Mouse (Mus musculus): ENCODE measurements around the gene Slc9a6.

DNA sequence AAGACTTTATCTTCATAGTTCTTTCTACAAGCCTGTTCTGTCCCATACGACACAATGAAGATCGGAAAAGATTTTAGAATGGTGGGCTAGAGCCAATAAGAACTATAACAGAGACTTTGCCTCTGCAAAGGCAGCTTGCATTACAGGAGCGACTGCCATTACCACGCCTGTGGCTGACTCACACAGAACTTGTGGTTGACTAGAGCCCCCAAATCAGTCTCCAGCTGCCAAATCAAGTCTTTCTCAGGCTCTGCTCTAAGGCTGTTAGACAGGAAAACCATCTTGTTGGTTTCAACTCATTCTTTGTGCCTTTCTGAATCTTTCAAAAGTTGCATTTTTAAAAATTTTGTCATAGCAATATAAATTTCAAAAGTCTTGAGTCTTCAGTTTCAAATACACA lies 88.3 kb downstream of the Slc9a6 start:
- TF ChIP-seq CTCF (IDR thresholded peaks at IDR 0.05; ENCODE audit: low read depth, low read length) = no peak
- no peak for TF ChIP-seq TAL1 (conservative IDR thresholded peaks at IDR 0.05; ENCODE audit: low read depth, low read length)
